Mouse (Mus musculus): ENCODE results near the gene Gnb1. TPM values are rescaled to one million over a fixed set of nuclear protein-coding genes. Genes with fewer than 3 reads are reported as not detected.

Gene Gnb1
- polyA plus RNA-seq, 1 experiment, result 338 TPM

DNA sequence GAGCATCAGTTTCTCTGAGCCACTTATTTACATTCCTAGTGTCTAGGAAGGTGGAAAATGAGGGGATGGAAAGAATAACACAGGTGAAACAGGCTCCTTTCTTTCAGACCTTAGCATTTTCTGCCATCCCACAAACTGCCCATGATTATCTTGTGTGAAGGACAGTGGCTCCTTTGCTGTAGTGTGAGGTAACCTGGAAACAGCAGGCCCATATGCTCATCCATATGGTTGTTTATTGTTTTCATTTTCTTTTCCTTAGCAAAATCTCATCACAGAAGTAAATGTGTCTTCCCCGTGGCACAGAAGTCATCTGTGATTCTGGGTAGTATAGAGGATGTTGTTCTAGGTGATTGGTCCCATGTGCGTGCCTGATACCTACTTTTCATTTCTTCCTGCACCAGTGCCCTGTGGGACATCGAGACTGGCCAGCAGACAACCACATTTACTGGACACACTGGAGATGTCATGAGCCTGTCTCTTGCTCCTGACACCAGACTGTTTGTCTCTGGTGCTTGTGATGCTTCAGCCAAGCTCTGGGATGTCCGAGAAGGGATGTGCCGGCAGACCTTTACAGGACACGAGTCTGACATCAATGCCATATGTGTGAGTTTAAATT is 61.9 kb downstream of the Gnb1 start:
- Histone ChIP-seq H3K79me2 (ENCODE audit: control insufficient read depth, insufficient read depth) (peaks cover 51% of the 10 kb centered on the region), H3K4me3 (ENCODE audit: insufficient read depth, poor library complexity, severe bottlenecking) (no peak overlapping the region), H3K27me3 (ENCODE audit: control insufficient read depth, insufficient read depth, insufficient read length) (no peaks in the 10 kb centered on the region), H3K36me3 (ENCODE audit: control insufficient read depth, insufficient read depth) (peaks cover 98% of the 10 kb centered on the region), H3K79me3 (ENCODE audit: low read depth) (peaks cover 22% of the 10 kb centered on the region), H3ac (ENCODE audit: control insufficient read depth, insufficient read length, low read depth) (no peak overlapping the region)
- TF ChIP-seq MYOD1 (IDR thresholded peaks at IDR 0.05; ENCODE audit: control insufficient read depth, insufficient read length, low read depth), result no peak
- TF ChIP-seq MYOG (IDR thresholded peaks at IDR 0.05; ENCODE audit: control insufficient read depth, extremely low read depth, insufficient read length), result no peak
- no peak for TF ChIP-seq MAX (IDR thresholded peaks at IDR 0.05)
- no peak for TF ChIP-seq USF1 (IDR thresholded peaks at IDR 0.05; ENCODE audit: low read depth)
- TF ChIP-seq CEBPB (IDR thresholded peaks at IDR 0.05; ENCODE audit: low read depth), result no peak
- no peak for TF ChIP-seq FOSL1 (IDR thresholded peaks at IDR 0.05; ENCODE audit: insufficient read depth, low read length, poor library complexity, severe bottlenecking)
- TF ChIP-seq CTCF (IDR thresholded peaks at IDR 0.05; ENCODE audit: control insufficient read depth, insufficient read depth, insufficient read length), result no peak

DNA sequence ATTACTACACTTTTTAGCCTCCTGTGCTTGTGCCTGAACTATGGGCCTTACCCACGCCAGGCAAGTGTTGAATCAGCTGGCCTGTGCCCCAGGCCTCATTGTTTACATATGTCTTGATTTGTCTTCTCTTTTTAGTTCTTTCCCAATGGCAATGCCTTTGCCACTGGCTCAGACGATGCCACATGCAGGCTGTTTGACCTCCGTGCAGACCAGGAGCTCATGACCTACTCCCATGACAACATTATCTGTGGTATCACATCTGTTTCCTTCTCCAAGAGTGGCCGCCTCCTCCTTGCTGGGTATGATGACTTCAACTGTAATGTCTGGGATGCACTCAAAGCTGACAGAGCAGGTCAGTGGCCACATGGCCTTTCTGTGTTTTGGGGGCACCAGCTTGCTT is 63.7 kb downstream of the Gnb1 start:
- no peak for TF ChIP-seq MYOG (IDR thresholded peaks at IDR 0.05; ENCODE audit: control insufficient read depth, extremely low read depth, insufficient read length)
- no peak for TF ChIP-seq CEBPB (IDR thresholded peaks at IDR 0.05; ENCODE audit: low read depth)
- TF ChIP-seq MYOD1 (IDR thresholded peaks at IDR 0.05; ENCODE audit: control insufficient read depth, insufficient read length, low read depth), result no peak
- no peak for TF ChIP-seq USF1 (IDR thresholded peaks at IDR 0.05; ENCODE audit: low read depth)
- peaks cover 38% of the 10 kb centered on the region for H3K79me2 ChIP-seq (ENCODE audit: control insufficient read depth, insufficient read depth)

DNA sequence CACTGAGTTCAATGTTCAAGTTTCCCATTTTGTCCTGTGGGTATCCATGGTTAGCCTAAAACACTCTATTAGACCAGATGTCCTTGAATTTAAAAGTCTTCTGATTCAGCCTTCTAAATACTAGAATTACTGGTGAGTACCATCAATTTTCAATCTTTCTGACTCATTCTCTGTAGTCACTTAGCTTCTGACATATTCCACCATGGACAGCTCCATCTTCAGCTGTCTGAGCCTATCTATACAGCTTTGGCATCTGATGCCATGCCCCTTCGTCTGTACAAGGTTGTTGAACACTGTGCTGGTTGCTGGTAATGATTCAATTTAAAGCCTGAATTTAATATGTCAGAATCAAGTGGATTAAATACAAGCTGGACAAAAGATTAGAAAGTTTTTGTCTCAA is 64.3 kb downstream of the Gnb1 start:
- TF ChIP-seq MYOD1 (IDR thresholded peaks at IDR 0.05; ENCODE audit: control insufficient read depth, insufficient read length, low read depth) (no peak), FOSL1 (IDR thresholded peaks at IDR 0.05; ENCODE audit: insufficient read depth, low read length, poor library complexity, severe bottlenecking) (no peak), MYOG (IDR thresholded peaks at IDR 0.05; ENCODE audit: control insufficient read depth, extremely low read depth, insufficient read length) (no peak)
- H3ac ChIP-seq (ENCODE audit: control insufficient read depth, insufficient read length, low read depth), result no peak overlapping the region
- H3K27me3 ChIP-seq (ENCODE audit: control insufficient read depth, insufficient read depth, insufficient read length), result no peaks in the 10 kb centered on the region
- peaks cover 98% of the 10 kb centered on the region for H3K36me3 ChIP-seq (ENCODE audit: control insufficient read depth, insufficient read depth)
- H3K79me3 ChIP-seq (ENCODE audit: low read depth), result peaks cover 8% of the 10 kb centered on the region
- no peak overlapping the region for H3K4me3 ChIP-seq (ENCODE audit: insufficient read depth, poor library complexity, severe bottlenecking)
- H3K79me2 ChIP-seq (ENCODE audit: control insufficient read depth, insufficient read depth), result peaks cover 32% of the 10 kb centered on the region

More for the DNA sequence above, 63.7 kb downstream of the Gnb1 start:
- Histone ChIP-seq H3K4me3 (ENCODE audit: insufficient read depth, poor library complexity, severe bottlenecking) (no peak overlapping the region), H3K27me3 (ENCODE audit: control insufficient read depth, insufficient read depth, insufficient read length) (no peaks in the 10 kb centered on the region), H3ac (ENCODE audit: control insufficient read depth, insufficient read length, low read depth) (no peak overlapping the region), H3K36me3 (ENCODE audit: control insufficient read depth, insufficient read depth) (peaks cover 98% of the 10 kb centered on the region), H3K79me3 (ENCODE audit: low read depth) (peaks cover 10% of the 10 kb centered on the region)

DNA sequence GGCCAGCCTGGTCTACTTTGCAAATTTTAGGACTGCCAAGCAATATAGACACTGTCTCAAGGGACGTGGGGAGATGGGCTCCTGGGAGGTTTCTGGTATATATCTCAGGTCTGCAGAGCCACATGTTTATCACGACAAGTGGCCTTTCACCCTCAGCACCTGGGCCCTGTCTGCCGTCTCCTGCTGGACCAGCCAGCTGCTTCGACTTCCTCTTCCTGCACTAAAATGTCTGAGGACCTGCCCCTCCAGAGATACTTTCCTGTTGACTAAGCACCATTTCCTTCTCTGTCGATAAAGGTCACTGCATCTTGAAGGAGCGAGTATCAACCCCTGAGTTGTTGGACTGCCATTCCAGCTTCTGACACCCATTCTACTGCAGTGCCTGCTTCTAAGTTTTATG is 68.3 kb downstream of the Gnb1 start:
- Histone ChIP-seq H3K79me2 (ENCODE audit: control insufficient read depth, insufficient read depth) (peaks cover 26% of the 10 kb centered on the region), H3K4me3 (ENCODE audit: insufficient read depth, poor library complexity, severe bottlenecking) (no peak overlapping the region), H3K36me3 (ENCODE audit: control insufficient read depth, insufficient read depth) (peaks cover 68% of the 10 kb centered on the region), H3ac (ENCODE audit: control insufficient read depth, insufficient read length, low read depth) (no peak overlapping the region), H3K27me3 (ENCODE audit: control insufficient read depth, insufficient read depth, insufficient read length) (no peaks in the 10 kb centered on the region), H3K79me3 (ENCODE audit: low read depth) (peaks cover 3% of the 10 kb centered on the region)
- TF ChIP-seq CTCF (IDR thresholded peaks at IDR 0.05; ENCODE audit: control insufficient read depth, insufficient read depth, insufficient read length), result no peak
- no peak for TF ChIP-seq FOSL1 (IDR thresholded peaks at IDR 0.05; ENCODE audit: insufficient read depth, low read length, poor library complexity, severe bottlenecking)
- TF ChIP-seq CEBPB (IDR thresholded peaks at IDR 0.05; ENCODE audit: low read depth), result no peak
- TF ChIP-seq MYOG (IDR thresholded peaks at IDR 0.05; ENCODE audit: control insufficient read depth, extremely low read depth, insufficient read length), result no peak
- no peak for TF ChIP-seq MAX (IDR thresholded peaks at IDR 0.05)
- no peak for TF ChIP-seq USF1 (IDR thresholded peaks at IDR 0.05; ENCODE audit: low read depth)
- no peak for TF ChIP-seq MYOD1 (IDR thresholded peaks at IDR 0.05; ENCODE audit: control insufficient read depth, insufficient read length, low read depth)

DNA sequence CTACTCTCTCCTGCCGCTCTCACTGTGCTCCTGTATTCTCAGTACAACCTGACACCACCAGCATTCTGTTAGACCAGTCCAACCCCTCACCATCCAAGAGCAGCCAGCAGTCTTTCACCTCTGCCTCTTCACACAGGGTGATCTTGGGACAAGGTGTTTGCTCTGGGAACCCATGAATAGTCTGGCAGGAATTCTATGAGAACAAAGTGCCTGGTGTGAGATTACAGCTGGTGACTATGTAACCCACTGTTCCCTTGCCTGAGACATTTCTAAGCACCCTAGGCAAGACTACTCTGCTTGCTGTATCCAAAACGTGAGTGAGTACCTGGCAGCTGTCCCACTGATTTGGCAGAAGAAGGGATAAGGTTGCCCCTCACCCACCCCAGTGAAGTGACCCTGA is 69.8 kb downstream of the Gnb1 start:
- no peak for TF ChIP-seq MAX (IDR thresholded peaks at IDR 0.05)
- TF ChIP-seq MYOG (IDR thresholded peaks at IDR 0.05; ENCODE audit: control insufficient read depth, extremely low read depth, insufficient read length), result no peak
- TF ChIP-seq FOSL1 (IDR thresholded peaks at IDR 0.05; ENCODE audit: insufficient read depth, low read length, poor library complexity, severe bottlenecking), result no peak
- TF ChIP-seq USF1 (IDR thresholded peaks at IDR 0.05; ENCODE audit: low read depth), result no peak
- TF ChIP-seq MYOD1 (IDR thresholded peaks at IDR 0.05; ENCODE audit: control insufficient read depth, insufficient read length, low read depth), result no peak
- no peak for TF ChIP-seq CEBPB (IDR thresholded peaks at IDR 0.05; ENCODE audit: low read depth)
- no peak for TF ChIP-seq CTCF (IDR thresholded peaks at IDR 0.05; ENCODE audit: control insufficient read depth, insufficient read depth, insufficient read length)
- H3K79me3 ChIP-seq (ENCODE audit: low read depth), result peaks cover 17% of the 10 kb centered on the region
- no peaks in the 10 kb centered on the region for H3K27me3 ChIP-seq (ENCODE audit: control insufficient read depth, insufficient read depth, insufficient read length)
- no peak overlapping the region for H3ac ChIP-seq (ENCODE audit: control insufficient read depth, insufficient read length, low read depth)
- H3K79me2 ChIP-seq (ENCODE audit: control insufficient read depth, insufficient read depth), result peaks cover 31% of the 10 kb centered on the region
- H3K4me3 ChIP-seq (ENCODE audit: insufficient read depth, poor library complexity, severe bottlenecking), result no peak overlapping the region
- peaks cover 53% of the 10 kb centered on the region for H3K36me3 ChIP-seq (ENCODE audit: control insufficient read depth, insufficient read depth)
